Mouse (Mus musculus) hindlimb bud, embryonic 11.5 days (tissue): ENCODE measurements around the gene Dscaml1.

Source experiments
- DNase-seq: peaks from one replicate; pipeline ENCODE4 v3.0.0-alpha.2; 2012; ENCODE audit warnings: low read depth, low spot score; ENCODE audit errors: extremely low spot score

Gene Dscaml1

DNA sequence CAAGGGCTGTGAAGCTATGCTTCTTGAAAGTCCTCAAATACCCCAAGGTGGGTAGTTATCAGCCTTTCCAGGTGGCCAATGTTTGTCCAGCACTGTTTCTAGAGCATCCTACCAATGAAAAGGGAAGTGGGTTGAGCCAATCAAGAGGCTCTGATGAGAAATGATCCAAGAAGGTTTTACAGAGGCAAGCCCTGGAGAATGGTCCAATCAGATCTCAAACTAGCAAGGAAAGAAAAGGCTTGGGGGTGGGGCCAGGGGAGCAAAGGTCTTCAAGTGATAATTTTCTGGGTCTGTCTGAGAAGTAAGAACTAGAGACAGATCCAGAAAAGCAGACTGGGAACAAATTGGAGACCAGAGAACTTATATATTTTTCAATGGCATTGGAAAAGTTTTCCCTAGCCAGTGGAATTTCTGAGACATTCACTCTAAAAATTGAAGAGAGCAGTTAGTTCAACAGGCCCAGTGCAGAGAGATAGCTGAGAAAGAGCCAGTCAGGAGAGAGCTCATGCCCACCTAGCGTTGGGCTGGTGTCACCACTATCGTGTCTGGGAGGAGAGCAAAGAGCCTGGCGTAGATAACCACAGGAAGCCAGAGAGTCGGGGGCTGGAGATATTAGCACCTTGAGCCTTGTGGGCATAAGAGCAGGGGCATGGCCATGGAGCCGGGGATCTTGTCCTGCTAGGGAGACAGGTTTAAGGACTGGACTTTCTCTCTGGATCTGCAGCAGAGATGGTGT is 140.6 kb downstream of the Dscaml1 start:
- no peak for DNase-seq

DNA sequence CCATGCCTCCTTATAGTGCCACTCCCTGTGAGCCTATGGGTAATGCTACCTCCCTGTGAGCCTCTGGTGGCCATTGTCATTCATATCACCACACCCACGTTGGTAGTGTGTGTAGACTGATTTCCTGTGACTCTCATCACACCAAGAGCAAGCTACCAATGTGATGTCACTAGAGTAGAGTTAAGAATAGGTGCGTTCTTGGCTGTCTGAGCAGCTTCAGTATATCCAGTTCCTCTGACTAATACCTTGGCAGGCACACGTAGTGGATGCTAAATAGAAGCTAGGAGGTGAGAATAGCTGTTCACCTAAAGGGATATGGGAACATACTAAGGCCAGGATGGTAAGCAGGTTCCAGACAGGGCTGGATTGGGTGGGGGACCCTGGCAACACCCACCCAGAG is 143.3 kb downstream of the Dscaml1 start:
- DNase-seq: no peak

DNA sequence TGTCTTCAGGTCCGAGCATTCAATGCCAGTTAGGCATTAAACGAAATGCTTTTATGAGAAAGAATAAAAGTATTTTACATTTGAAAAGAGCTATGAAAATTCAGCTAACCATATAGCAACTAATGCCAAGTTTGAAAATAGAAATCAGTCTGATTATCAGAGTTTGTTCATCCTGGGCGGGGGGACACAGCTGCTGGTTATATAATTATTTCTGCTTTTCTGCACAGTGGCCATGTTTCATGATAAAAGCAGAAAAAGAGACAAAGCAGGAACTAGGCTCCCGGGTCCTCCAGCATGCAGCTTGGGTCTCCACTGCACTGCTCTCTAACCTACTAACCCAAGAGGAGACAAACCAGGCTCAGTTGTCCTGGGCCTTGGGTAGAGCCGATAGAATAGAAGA is 143.9 kb downstream of the Dscaml1 start:
- DNase-seq: no peak

DNA sequence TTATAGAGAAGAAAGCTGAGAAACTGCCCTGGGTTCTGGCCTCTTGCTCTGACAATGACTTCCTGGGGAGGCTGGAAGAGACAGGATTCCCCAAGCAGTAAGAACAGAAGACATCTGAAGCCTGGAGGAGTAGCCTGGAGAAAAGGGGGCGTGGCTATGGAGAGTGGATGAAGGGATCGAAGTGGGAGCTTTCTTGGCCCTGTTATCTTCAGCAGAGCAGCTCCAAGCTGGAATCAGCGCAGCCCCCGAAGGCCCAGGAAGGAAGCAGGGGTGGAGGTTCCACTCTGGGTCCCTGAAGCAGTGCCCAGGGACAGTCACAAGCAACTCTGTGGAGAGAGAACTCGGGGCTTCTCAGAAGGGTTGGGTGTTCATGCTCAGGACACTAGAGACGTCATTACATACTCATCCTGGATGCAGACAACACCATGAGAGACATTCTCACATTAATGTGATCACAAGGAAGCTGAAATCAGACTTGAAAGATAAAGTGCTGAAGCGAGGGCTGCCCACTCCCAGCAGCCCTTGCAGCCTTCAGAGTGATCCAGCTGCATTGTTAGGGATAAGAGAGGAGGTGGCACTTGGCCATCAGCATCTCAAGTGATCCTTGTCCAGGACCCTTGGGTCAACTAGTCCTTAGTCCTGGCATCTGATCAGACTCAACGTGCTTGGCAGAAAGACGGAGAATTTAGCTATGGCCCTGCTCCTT is 146.5 kb downstream of the Dscaml1 start:
- DNase-seq: no peak

GRCm38 (mm10) chr9:45573493-45573815 is 147.0 kb downstream of the Dscaml1 start:
- DNase-seq: no peak

DNA sequence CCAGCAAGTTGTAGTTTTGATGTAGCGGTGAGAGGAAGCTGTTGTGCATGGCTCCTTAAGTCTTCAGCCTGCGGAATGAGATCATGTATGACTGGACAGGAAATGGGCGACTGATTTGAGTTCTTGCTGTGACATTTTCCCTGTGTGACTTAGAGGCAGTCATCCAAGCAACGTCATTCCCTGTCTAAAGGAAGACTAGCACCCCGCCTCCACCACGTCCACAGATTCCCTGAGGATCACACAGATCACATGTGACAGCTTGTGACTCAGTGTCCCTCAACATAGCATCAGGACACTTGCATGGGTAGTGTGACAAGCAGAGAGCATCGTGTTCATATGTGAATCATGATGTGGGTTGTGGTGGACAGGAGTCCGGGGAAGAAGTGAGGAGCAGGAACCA is 147.6 kb downstream of the Dscaml1 start:
- DNase-seq: no peak

DNA sequence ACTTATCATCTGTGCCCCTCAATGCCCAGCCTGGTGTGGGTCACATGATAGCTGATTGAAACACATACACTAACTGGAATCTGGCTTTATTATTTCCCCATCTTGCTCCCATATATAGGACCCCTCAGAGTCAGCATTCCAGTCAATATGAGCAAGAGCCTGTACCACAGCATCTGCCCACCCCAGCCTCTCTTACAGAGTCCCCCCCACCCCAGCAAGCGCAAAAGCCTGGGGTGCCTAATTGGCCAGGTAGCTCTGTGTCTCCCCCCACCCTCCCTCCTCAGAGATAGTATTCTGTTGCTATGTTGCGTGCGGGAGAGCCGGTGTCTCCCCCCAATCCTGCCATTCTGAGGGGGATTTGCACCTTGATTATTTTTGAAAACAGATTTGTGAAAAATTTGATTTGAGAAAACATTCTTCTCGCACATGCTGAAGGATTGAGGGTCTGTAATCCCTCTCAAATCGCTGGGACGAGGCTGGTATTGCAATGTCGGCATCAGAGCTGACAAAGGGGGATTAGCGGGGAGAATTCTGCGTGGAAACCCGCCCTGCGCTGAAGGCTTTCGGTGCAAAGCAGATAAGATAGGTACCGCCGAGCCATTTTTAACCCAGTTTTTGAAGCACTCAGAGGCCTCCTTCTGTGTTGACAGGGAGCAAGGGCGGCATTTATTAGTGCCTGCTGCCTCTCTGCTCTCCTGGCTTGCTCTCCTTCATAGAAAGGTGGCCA is 153.8 kb downstream of the Dscaml1 start:
- DNase-seq: no peak

DNA sequence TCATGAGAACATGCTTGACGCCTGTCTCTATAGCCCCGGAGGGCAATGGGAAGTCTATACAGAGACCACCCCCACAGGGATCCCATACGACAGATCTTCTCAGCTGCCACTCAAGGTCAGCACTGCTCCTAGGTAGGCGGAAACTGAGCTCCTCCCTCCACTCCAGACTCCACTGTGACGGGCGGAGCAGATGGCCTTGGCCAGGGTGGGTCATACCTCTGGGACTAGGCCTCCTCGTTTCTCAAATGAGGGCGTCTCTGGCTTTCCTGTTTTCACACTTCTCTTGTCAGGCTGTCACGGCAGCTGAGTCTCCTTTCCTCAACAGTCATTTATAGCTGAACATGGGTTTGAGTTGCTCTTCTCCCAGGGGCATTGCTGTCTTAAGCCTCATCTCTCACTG is 160.0 kb downstream of the Dscaml1 start:
- no peak for DNase-seq

DNA sequence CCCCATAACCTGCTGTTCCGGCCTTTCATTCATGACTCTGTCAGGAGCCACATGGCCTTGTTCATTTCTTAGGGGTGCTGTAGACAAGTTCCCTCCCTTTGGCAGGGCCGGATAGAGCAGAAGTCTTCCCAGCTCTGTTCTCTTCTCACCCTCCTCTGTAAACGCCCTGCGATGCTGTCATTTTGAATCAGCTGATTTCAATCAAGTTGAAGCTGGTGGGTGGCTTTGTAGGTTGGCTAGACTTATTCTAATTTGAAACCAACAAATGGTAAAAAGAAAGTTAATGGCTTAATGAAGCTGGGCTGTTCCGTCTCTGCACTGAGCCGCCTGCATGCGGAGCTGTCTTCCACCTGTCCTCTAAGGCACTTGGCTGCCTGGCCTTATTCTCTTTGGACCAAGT is 161.3 kb downstream of the Dscaml1 start:
- DNase-seq: no peak

- peak; percentile 35 for DNase-seq
Measured at GRCm38 (mm10) chr9:45589867-45590266, 163.4 kb downstream of the Dscaml1 start.

- DNase-seq: no peak
Measured at GRCm38 (mm10) chr9:45591061-45591460, 164.6 kb downstream of the Dscaml1 start.

GRCm38 (mm10) chr9:45592374-45592773 is 165.9 kb downstream of the Dscaml1 start:
- no peak for DNase-seq

- DNase-seq: no peak
Measured at GRCm38 (mm10) chr9:45598117-45598516, 171.7 kb downstream of the Dscaml1 start.

DNA sequence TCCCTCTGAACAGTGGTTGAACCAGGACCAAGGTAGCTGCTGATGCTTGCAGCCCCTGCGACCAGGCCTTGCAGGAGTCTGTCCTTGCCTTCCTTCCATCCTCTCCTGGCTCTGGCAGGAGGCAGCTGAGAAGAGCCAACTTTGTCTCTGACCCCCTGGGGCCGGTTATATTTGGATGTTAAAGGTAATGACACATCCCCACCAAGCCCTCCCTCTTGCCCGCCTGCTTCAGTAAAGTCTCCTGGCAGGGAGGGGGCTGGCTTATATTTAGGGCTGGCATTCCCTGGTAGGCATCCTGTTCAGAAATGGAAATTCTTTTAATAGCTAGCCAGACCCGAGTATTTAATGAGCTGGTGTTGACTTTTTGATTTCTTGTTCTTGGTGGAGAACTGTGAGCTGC is 172.9 kb downstream of the Dscaml1 start:
- DNase-seq: no peak

- DNase-seq: no peak
Measured at GRCm38 (mm10) chr9:45607337-45607736, 180.9 kb downstream of the Dscaml1 start.

DNA sequence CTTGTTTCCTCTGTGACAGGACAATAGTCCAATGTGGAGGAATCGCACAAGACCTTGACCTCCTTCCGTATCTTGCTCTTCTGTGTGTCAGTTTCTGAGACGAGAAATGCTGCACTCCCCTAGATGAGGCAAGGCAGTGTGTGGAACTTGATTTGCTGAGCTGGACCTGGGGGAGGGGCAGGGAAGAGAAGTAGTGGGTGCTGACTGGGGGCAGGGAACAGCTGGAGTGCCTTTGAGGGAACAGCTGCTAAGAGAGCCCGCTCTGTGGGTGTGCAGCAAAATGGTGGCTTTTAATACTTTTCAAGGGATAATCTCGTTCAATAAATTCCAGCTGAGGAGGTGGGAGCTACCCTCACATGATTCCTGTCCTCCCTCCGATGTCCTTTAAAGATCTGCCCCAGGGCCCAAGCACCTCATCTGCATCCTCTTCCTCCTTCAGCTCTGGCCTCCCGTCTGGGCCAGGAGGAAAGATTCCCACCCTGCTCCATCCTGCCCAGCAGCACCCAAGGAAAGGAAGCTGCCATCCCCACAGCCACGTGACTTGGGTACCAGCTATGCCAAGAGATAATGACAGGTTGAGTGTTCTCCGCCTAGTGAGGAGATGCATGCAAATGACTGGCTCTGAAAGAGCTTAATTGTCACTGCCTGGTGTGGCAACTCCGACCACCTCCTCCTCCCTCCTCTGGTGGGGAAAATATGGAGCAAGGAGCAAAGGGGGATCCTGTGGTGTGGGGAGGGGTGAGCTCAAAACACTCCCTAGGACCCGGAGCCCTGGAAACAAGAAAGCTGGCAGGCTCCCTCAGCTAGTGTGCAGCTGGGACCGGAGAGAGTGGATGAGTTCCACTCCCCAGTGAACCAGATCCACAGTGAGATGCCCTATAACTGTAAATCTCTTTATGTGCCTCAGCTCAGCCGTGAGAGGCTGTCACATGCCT is 181.9 kb downstream of the Dscaml1 start:
- DNase-seq: no peak

DNA sequence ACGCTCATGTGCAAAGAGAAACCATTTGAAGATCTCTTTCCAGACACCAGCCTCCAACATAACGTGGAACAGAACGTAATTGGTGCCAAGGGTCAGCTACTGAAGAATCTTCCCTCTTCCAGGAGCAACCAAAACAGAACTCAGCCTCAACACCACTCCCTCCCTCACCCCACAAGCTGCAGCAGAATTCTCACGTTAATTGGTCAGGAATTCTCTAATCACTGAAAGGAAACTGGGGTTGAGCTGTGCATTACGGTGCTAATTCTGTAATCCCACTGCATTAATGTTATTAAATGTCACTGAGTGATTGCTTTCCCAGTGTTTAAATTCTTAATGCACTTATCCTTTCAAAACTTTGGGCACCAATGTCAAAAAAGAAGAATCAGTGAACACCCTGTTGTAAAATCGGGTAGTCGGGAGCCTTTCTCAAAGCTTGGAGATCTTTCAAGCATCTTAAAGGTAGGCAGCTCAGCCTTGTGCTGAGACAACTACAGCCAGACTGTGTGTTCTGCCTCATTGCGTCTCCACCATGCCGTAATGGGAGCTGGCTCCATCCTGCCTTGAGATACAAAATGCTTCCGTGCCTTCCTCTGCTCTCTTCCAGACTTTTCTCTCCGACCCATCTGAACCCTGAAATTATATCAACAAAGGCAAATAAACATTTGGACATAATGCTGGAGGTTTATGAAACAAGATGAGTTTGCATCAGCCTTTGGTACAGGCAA is 184.1 kb downstream of the Dscaml1 start:
- DNase-seq: no peak

- DNase-seq: no peak
Measured at GRCm38 (mm10) chr9:45614616-45615015, 188.2 kb downstream of the Dscaml1 start.

GRCm38 (mm10) chr9:45617889-45618288 is 191.5 kb downstream of the Dscaml1 start:
- no peak for DNase-seq

DNA sequence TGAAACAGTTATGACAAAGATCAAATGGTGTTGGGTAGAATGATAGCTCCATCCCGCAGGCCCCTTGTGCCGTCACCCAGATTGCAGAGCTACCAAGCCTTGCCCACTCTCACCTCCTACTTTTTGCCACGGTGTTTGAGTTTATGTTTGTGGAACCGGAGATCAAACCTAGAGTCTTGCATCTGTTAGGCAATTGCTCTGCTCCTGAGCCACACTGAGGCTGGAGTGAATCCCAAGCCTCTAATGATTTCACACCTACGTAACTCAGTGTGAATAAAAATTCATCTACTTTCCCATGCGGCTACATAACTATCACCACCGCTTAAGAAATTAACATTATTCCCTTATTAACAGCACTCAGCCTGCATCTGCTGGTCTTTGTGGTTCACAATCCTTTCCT is 192.0 kb downstream of the Dscaml1 start:
- DNase-seq: no peak
